Mouse (Mus musculus): ENCODE results near the gene Gm42688.

DNA sequence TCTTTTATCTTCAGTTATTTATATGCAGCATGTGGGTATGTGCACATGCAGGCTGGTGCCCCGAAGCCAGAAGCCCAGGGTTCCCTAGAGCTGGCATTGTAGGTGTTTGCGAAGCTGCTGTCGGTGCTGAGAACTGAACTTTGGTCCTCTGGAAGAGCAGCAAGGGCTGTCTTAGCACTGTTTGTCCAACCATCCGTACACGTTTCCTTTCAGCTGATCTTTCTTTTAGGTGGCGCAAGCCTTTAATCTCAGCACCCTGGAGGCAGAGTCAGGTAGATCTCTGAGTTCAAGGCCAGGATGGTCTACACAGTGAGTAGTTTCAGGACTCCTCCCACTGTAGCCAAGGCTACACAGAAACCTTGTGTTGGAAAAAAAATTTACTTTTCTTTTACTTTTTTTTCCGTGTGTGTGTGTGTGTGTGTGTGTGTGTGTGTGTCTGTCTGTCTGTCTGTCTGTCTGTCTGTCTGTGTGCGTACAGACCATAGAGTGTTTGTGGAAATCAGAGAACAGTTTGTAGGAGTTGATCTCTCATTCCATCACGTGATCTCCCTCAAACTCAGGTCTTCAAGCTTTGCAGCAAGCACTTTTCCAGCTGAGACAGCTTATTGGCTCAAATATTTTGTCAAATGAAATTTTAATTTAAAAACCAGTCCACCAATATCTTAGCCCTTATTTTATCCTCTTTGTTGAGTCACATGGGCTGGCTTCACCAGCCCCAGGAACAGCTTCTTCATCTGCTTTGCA, 30.9 kb downstream of the Gm42688 start:
- no peak for TF ChIP-seq CTCF (IDR thresholded peaks at IDR 0.05; ENCODE audit: borderline replicate concordance, extremely low read depth, insufficient read depth, insufficient read length)
- no peak for TF ChIP-seq POLR2A (IDR thresholded peaks at IDR 0.05; ENCODE audit: borderline replicate concordance, extremely low read depth, insufficient read depth, insufficient read length, poor library complexity, severe bottlenecking)

Measured in brain, embryonic 14.5 days (tissue).